Mouse (Mus musculus) heart, postnatal 0 days (tissue): Measurements from ENCODE around the gene Csnk2b.

Experiments used
- CTCF ChIP-seq: IDR thresholded peaks from 2 replicates; pipeline ENCODE4 v1.5.1; 2016; ENCODE audit warnings: antibody characterized with exemption, control low read depth, low read depth
- EP300 ChIP-seq: IDR thresholded peaks from 2 replicates; pipeline ENCODE4 v1.6.1; 2016; ENCODE audit warnings: antibody characterized with exemption, low read depth

- TF ChIP-seq CTCF, result no peak
- TF ChIP-seq EP300, result no peak
Observed at GRCm38 (mm10) chr17:35083929-35084497, 37.8 kb downstream of the Csnk2b start.
